Mouse (Mus musculus): ENCODE results near the gene Usp10. TPM values are rescaled to one million over a fixed set of nuclear protein-coding genes. Genes with fewer than 3 reads are reported as not detected.
A peak's percentile ranks its signal among the peaks of the same experiment; 100 is the strongest.

Gene Usp10
- total and polyA plus RNA-seq, 3 experiments, result 42.7 to 108 (median 61.0) TPM

DNA sequence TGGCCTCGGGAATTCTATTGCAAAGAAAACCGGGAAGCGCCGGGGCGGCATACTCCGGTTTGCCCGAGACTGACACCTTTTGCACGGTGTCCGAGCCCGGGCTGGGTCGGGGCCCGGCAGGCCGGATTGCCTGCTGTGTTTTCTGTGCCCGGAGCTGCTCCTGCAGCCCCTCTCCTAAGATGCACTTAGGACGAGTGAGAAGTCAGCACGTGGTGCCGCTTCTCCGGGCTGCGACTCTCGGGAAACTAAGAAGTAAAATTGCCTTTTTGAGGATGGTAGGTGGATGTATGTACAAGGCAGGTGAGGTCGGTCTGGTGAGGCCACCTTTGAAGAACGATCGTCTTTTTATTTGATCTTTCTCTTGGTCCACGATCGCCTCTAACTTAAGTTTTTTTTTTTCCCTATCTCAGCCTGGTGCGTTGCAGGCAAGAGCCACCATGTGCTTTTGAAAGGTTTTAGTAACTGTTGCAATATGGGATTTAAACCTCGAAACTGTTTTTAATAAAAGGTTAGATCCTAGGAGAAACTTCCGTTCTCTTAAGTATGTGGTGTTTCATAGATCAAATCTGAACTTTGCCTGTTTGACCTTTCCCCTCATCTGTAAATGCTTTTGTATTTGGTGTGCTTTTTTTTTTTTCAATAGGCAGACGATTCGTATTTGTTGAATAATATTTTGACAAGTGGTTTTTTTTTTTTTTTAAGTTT is 1.2 kb downstream of the Usp10 start:
- Histone ChIP-seq H3K4me1 (ENCODE audit: insufficient read depth, low read depth, low read length) (peaks cover 58% of the 10 kb centered on the region), H3K9me3 (replicated peaks) (no peaks in the 10 kb centered on the region), H3K36me3 (replicated peaks) (peaks cover 26% of the 10 kb centered on the region), H3K27me3 (ENCODE audit: insufficient read depth, low read length) (no peaks in the 10 kb centered on the region), H3K4me3 (ENCODE audit: low read depth, low read length) (peak overlapping the region; percentile 94)
- ATAC-seq (ENCODE audit: extremely low read depth, insufficient number of reproducible peaks, low FRiP score, poor library complexity, severe bottlenecking) (no peak), DNase-seq (ENCODE audit: low spot score) (peak; percentile 22)
- no peak for TF ChIP-seq POLR2AphosphoS5 (IDR thresholded peaks at IDR 0.05; ENCODE audit: insufficient replicate concordance, low read depth, low read length)
- TF ChIP-seq CTCF (IDR thresholded peaks at IDR 0.05; ENCODE audit: low read depth, low read length), result no peak
- no peak for TF ChIP-seq GATA1 (IDR thresholded peaks at IDR 0.05; ENCODE audit: borderline replicate concordance, low read length)
- no peak for TF ChIP-seq GATA2 (IDR thresholded peaks at IDR 0.05; ENCODE audit: borderline replicate concordance, low read depth, low read length)
- TF ChIP-seq TAL1 (conservative IDR thresholded peaks at IDR 0.05; ENCODE audit: low read depth, low read length), result no peak

- Histone ChIP-seq H3K4me3 (ENCODE audit: low read depth, low read length) (peak overlapping the region; percentile 53; the same call in 1 of the 2 replicates), H3K4me1 (ENCODE audit: insufficient read depth, low read depth, low read length) (peaks cover 69% of the 10 kb centered on the region), H3K9me3 (replicated peaks) (no peaks in the 10 kb centered on the region), H3K27me3 (ENCODE audit: insufficient read depth, low read length) (no peaks in the 10 kb centered on the region), H3K36me3 (replicated peaks) (peaks cover 38% of the 10 kb centered on the region)
- TF ChIP-seq GATA1 (IDR thresholded peaks at IDR 0.05; ENCODE audit: borderline replicate concordance, low read length) (no peak), GATA2 (IDR thresholded peaks at IDR 0.05; ENCODE audit: borderline replicate concordance, low read depth, low read length) (no peak), POLR2AphosphoS5 (IDR thresholded peaks at IDR 0.05; ENCODE audit: insufficient replicate concordance, low read depth, low read length) (no peak), CTCF (IDR thresholded peaks at IDR 0.05; ENCODE audit: low read depth, low read length) (no peak), TAL1 (conservative IDR thresholded peaks at IDR 0.05; ENCODE audit: low read depth, low read length) (no peak)
- ATAC-seq (ENCODE audit: extremely low read depth, insufficient number of reproducible peaks, low FRiP score, poor library complexity, severe bottlenecking) (no peak), DNase-seq (ENCODE audit: low spot score) (no peak)
These were observed 2.5 kb downstream of the Usp10 start for GRCm38 (mm10) chr8:119912643-119913042.

- Histone ChIP-seq H3K9me3 (replicated peaks) (peaks cover under 1% of the 10 kb centered on the region; the same call in 1 of the 2 replicates), H3K4me3 (ENCODE audit: low read depth, low read length) (peak overlapping the region; percentile 5; the same call in 1 of the 2 replicates), H3K27me3 (ENCODE audit: insufficient read depth, low read length) (no peaks in the 10 kb centered on the region), H3K36me3 (replicated peaks) (peaks cover 42% of the 10 kb centered on the region), H3K4me1 (ENCODE audit: insufficient read depth, low read depth, low read length) (peaks cover 71% of the 10 kb centered on the region)
- ATAC-seq (ENCODE audit: extremely low read depth, insufficient number of reproducible peaks, low FRiP score, poor library complexity, severe bottlenecking) (no peak), DNase-seq (ENCODE audit: low spot score) (no peak)
- no peak for TF ChIP-seq TAL1 (conservative IDR thresholded peaks at IDR 0.05; ENCODE audit: low read depth, low read length)
- no peak for TF ChIP-seq GATA1 (IDR thresholded peaks at IDR 0.05; ENCODE audit: borderline replicate concordance, low read length)
- no peak for TF ChIP-seq CTCF (IDR thresholded peaks at IDR 0.05; ENCODE audit: low read depth, low read length)
- no peak for TF ChIP-seq POLR2AphosphoS5 (IDR thresholded peaks at IDR 0.05; ENCODE audit: insufficient replicate concordance, low read depth, low read length)
These were observed 3.0 kb downstream of the Usp10 start for GRCm38 (mm10) chr8:119913181-119913580.

DNA sequence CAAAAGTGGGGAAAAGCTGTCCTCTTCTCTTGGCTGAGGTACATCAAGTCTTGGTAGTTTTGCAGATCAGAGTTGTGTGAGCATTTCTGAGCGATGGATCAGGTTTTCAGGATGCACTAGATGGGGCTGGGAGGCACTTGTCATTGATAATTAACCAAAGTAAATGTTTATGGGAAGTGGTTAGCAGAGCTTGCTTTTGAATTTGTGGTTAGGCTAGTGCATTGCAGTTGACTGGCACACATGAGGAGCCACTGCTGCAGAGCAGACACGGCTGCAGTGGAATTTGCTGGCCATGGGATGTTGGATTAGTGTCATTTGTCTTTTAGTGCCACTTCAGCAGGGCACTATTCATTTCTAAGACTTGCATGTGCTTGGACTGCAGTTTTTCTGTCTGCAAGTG is 4.0 kb downstream of the Usp10 start:
- Histone ChIP-seq H3K9me3 (replicated peaks) (peaks cover 9% of the 10 kb centered on the region), H3K27me3 (ENCODE audit: insufficient read depth, low read length) (no peaks in the 10 kb centered on the region), H3K4me1 (ENCODE audit: insufficient read depth, low read depth, low read length) (peaks cover 79% of the 10 kb centered on the region), H3K4me3 (ENCODE audit: low read depth, low read length) (peak overlapping the region; percentile 39; the same call in 1 of the 2 replicates), H3K36me3 (replicated peaks) (peaks cover 49% of the 10 kb centered on the region)
- no peak for ATAC-seq (ENCODE audit: extremely low read depth, insufficient number of reproducible peaks, low FRiP score, poor library complexity, severe bottlenecking)
- TF ChIP-seq CTCF (IDR thresholded peaks at IDR 0.05; ENCODE audit: low read depth, low read length), result no peak
- TF ChIP-seq GATA1 (IDR thresholded peaks at IDR 0.05; ENCODE audit: borderline replicate concordance, low read length), result no peak
- no peak for DNase-seq (ENCODE audit: low spot score)

- Histone ChIP-seq H3K27me3 (ENCODE audit: insufficient read depth, low read length) (no peaks in the 10 kb centered on the region), H3K4me3 (ENCODE audit: low read depth, low read length) (no peak overlapping the region; the same call in 1 of the 2 replicates), H3K4me1 (ENCODE audit: insufficient read depth, low read depth, low read length) (peaks cover 80% of the 10 kb centered on the region), H3K36me3 (replicated peaks) (peaks cover 55% of the 10 kb centered on the region), H3K9me3 (replicated peaks) (peaks cover 12% of the 10 kb centered on the region)
- DNase-seq (ENCODE audit: low spot score) (no peak), ATAC-seq (ENCODE audit: extremely low read depth, insufficient number of reproducible peaks, low FRiP score, poor library complexity, severe bottlenecking) (no peak)
- no peak for TF ChIP-seq POLR2AphosphoS5 (IDR thresholded peaks at IDR 0.05; ENCODE audit: insufficient replicate concordance, low read depth, low read length)
These were observed 5.1 kb downstream of the Usp10 start for GRCm38 (mm10) chr8:119915298-119915697.

DNA sequence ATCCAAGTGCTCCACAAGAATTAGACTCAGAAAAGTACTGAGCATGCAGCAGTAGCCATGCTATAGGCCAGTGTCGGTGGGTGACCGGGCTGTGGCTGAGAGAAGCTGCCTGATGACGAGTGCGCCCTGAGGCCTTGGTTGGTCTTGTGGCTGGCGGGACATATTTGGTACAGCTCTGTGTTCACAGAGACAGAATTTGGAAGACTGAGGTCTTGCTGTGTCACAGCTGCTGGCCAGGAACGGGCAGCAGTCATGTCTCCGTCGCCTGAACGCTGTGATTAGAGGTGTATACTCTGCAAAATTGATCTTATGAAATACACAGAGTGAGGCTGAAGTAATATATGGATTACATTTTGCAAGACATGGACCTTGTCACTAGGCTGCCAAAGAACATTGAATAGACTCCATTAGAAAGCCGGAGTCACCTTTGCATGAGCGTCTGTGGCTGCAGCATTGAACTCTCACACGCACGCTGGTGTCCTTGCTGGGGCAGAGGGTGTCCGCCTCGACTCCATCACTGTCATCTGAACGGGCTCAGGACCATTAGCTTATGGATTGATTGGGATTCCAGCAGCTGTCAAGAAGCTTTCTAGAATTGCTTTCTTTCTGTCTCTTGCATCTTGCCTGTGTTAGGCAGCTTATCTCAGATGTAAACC is 6.2 kb downstream of the Usp10 start:
- no peak for DNase-seq (ENCODE audit: low spot score)
- TF ChIP-seq TAL1 (conservative IDR thresholded peaks at IDR 0.05; ENCODE audit: low read depth, low read length) (no peak), GATA2 (IDR thresholded peaks at IDR 0.05; ENCODE audit: borderline replicate concordance, low read depth, low read length) (no peak), POLR2AphosphoS5 (IDR thresholded peaks at IDR 0.05; ENCODE audit: insufficient replicate concordance, low read depth, low read length) (no peak), GATA1 (IDR thresholded peaks at IDR 0.05; ENCODE audit: borderline replicate concordance, low read length) (no peak), CTCF (IDR thresholded peaks at IDR 0.05; ENCODE audit: low read depth, low read length) (no peak)
- H3K4me3 ChIP-seq (ENCODE audit: low read depth, low read length), result peak overlapping the region; percentile 52; the same call in 1 of the 2 replicates
- peaks cover 66% of the 10 kb centered on the region for H3K36me3 ChIP-seq (replicated peaks)
- peaks cover 12% of the 10 kb centered on the region for H3K9me3 ChIP-seq (replicated peaks)
- no peak for ATAC-seq (ENCODE audit: extremely low read depth, insufficient number of reproducible peaks, low FRiP score, poor library complexity, severe bottlenecking)
- H3K4me1 ChIP-seq (ENCODE audit: insufficient read depth, low read depth, low read length), result peaks cover 88% of the 10 kb centered on the region
- H3K27me3 ChIP-seq (ENCODE audit: insufficient read depth, low read length), result no peaks in the 10 kb centered on the region

Measured in G1E (cell line).